ENCODE assay signal across 27 mouse cellular contexts in the genomic region with DNA sequence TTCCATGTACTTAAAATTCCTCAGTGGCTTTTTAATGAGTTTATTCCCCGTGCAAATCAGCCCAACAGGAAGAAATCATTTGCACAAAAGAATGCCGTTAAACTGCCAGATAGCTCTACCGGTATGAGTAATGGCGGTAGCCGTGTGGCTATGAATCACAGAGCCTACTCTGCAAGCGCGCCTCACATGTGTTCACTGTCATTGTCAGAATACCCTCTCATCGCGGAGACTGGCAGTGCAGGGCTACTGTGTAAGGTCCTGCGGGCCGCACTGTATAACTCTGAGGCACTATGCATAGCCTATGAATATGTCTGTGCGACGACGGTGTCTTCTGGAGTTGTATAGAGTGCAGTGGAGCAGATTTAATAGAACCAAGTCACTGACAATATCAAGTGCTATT.
DNase-seq lines count a peak whose midpoint lies in the region; ATAC-seq lines count a peak whose summit lies in the region.
"Had no signal": no experiment of that assay in that cellular context is flagged by ENCODE, and none has a peak within 500 bp of the region (broad histone marks: within the 10 kb centered on the region; RNA-seq: fewer than 3 reads in every experiment).

No protein-coding gene starts in this region.

- H3K4me1 ChIP-seq in kidney, embryonic 16.5 days (ENCODE audit: insufficient read depth, low read length): no peaks in the 10 kb centered on the region; the same call in 1 of the 2 replicates
- H3K4me1 ChIP-seq in neural tube, embryonic 11.5 days (ENCODE audit: control insufficient read depth, insufficient read depth, low read length): no peaks in the 10 kb centered on the region
- H3K4me1 ChIP-seq: embryonic facial prominence, embryonic 12.5 days; heart, embryonic 13.5 days had no signal

- intact Hi-C loops in heart, postnatal 14 days (cut with DNase I): no loop called here

- no peak overlapping the region for H3K9ac ChIP-seq in kidney, embryonic 16.5 days (replicated peaks; ENCODE audit: low read length)
- no peak overlapping the region for H3K9ac ChIP-seq in neural tube, embryonic 11.5 days (ENCODE audit: low read length)
- H3K9ac ChIP-seq: embryonic facial prominence, embryonic 12.5 days; heart, embryonic 13.5 days; kidney, embryonic 15.5 days; liver, embryonic 14.5 days had no signal

- H3K27ac ChIP-seq in kidney, embryonic 16.5 days (ENCODE audit: low read length): no peak overlapping the region
- no peak overlapping the region for H3K27ac ChIP-seq in neural tube, embryonic 11.5 days (ENCODE audit: low read depth, low read length)
- H3K27ac ChIP-seq: embryonic facial prominence, embryonic 12.5 days; gastrocnemius, adult 2 months; heart, embryonic 13.5 days; kidney, embryonic 15.5 days; liver, embryonic 14.5 days; macrophage had no signal

- peaks cover 2% of the 10 kb centered on the region; the same call in 1 of the 2 replicates for H3K9me3 ChIP-seq in kidney, embryonic 16.5 days (ENCODE audit: low read length)
- H3K9me3 ChIP-seq in neural tube, embryonic 11.5 days (ENCODE audit: control insufficient read depth, low read length): no peaks in the 10 kb centered on the region
- H3K9me3 ChIP-seq: embryonic facial prominence, embryonic 12.5 days; kidney, embryonic 15.5 days had no signal

- ATAC-seq in kidney, embryonic 16.5 days (ENCODE audit: low FRiP score, low TSS enrichment): peak; percentile 49; the same call in 1 of the 2 replicates
- ATAC-seq in neural tube, embryonic 11.5 days (ENCODE audit: insufficient read depth, low FRiP score, low TSS enrichment): no peak
- ATAC-seq: forebrain, embryonic 16.5 days; intestine, postnatal 0 days; Patski had no signal

- DNase-seq in heart, adult 11 months: peak; percentile 40
- DNase-seq in heart, postnatal 14 days: no peak
- no peak for DNase-seq in kidney, postnatal 25 days
- peak; percentile 3 for DNase-seq in neural tube, embryonic 11.5 days (ENCODE audit: low spot score)
- DNase-seq in neural tube, embryonic 10.5 days (ENCODE audit: extremely low spot score, low spot score): no peak
- DNase-seq in cerebellum, adult 8-10 months: no peak
- DNase-seq: adrenal gland, postnatal 10 days; cerebellum, adult 11 months; cerebellum, adult 9-11 months; embryo, embryonic 11 days; gastrocnemius, adult 2 months; heart, postnatal 10 days; layer of hippocampus, adult 9-11 months; liver; lung, adult 2 months; lung, postnatal 10 days; thymus, postnatal 4 days had no signal

- 60% methylated on average over 14 of the region's 14 CpGs for WGBS in kidney, embryonic 16.5 days
- WGBS in neural tube, embryonic 11.5 days: 76% methylated on average over 14 of the region's 14 CpGs

- no peaks in the 10 kb centered on the region for H3K27me3 ChIP-seq in kidney, embryonic 16.5 days (ENCODE audit: insufficient read depth, low read length)
- H3K27me3 ChIP-seq in neural tube, embryonic 11.5 days (ENCODE audit: control insufficient read depth, insufficient read depth, low read length): no peaks in the 10 kb centered on the region
- H3K27me3 ChIP-seq: embryonic facial prominence, embryonic 12.5 days; heart, embryonic 13.5 days; kidney, embryonic 15.5 days; Patski had no signal

- no peaks in the 10 kb centered on the region for H3K36me3 ChIP-seq in kidney, embryonic 16.5 days (ENCODE audit: insufficient read depth, low read length)
- H3K36me3 ChIP-seq in neural tube, embryonic 11.5 days (ENCODE audit: control insufficient read depth, insufficient read depth, low read length): no peaks in the 10 kb centered on the region
- H3K36me3 ChIP-seq: embryonic facial prominence, embryonic 12.5 days; G1E; heart, embryonic 13.5 days; kidney, embryonic 15.5 days had no signal

- H3K4me3 ChIP-seq in kidney, embryonic 16.5 days (ENCODE audit: low read length): no peak overlapping the region
- no peak overlapping the region for H3K4me3 ChIP-seq in neural tube, embryonic 11.5 days (ENCODE audit: low read depth, low read length)
- H3K4me3 ChIP-seq: embryonic facial prominence, embryonic 12.5 days; gastrocnemius, adult 2 months; heart, embryonic 13.5 days; kidney, embryonic 15.5 days had no signal

- no peak overlapping the region for H3K4me2 ChIP-seq in kidney, embryonic 16.5 days (replicated peaks; ENCODE audit: low read depth, low read length)
- no peak overlapping the region for H3K4me2 ChIP-seq in neural tube, embryonic 11.5 days (ENCODE audit: low read depth)
- H3K4me2 ChIP-seq: embryonic facial prominence, embryonic 12.5 days; heart, embryonic 13.5 days; kidney, embryonic 15.5 days had no signal

Comparison
In these comparisons a context has a peak if more than half of its experiments do, and no peak if none do; other contexts are left out.
1. DNase-seq: peak in heart, adult 11 months (single experiment) and neural tube, embryonic 11.5 days (single experiment); none in heart, postnatal 14 days (0 of 2), kidney, postnatal 25 days (0 of 2), neural tube, embryonic 10.5 days (single experiment) and cerebellum, adult 8-10 months (single experiment).